Mouse (Mus musculus) A20 (cell line): ENCODE results near the gene Kcnq2.

Experiments used
- DNase-seq: peaks from one replicate; pipeline ENCODE4 v3.0.0-alpha.2; 2011; ENCODE audit warnings: low read depth, low spot score

The Kcnq2 gene

GRCm38 (mm10) chr2:181042376-181042775, 92.7 kb downstream of the Kcnq2 start:
- DNase-seq: no peak

DNA sequence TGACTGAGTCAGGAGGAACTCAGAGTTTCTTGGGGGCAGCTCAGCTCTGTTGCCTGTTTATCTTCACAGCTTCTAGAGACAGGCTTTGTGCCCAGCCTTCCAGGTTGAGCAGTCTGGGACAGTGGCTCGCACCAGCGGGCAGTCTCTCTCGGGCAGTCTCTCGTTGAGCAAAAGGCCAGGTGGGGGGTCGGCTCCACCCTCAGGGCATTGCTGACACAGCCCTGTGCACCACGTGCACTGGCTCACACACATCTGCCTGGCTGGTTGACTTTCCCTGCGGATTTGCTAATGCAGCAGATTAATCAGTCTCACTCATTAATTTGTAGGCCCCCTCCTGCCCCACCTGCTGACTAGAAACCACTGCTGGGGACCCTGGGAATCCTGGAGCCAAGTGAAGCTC, 93.2 kb downstream of the Kcnq2 start:
- no peak for DNase-seq

DNA sequence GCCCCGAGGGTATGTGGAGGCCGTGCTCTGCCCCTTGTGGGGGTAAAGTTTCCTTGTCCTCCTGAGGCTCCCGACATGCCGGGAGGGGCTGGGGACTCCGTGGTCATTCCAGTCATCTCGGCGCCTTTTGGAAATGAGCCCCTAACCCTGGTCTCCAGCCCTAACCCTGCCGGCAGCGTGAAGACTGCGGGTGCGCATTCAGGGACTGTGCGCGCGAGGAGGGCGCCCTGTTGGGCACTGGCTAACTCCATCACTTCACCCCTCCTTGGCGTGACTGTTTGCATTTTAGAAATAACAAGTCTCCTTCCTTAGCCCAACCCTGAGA, 95.8 kb downstream of the Kcnq2 start:
- DNase-seq: no peak

DNA sequence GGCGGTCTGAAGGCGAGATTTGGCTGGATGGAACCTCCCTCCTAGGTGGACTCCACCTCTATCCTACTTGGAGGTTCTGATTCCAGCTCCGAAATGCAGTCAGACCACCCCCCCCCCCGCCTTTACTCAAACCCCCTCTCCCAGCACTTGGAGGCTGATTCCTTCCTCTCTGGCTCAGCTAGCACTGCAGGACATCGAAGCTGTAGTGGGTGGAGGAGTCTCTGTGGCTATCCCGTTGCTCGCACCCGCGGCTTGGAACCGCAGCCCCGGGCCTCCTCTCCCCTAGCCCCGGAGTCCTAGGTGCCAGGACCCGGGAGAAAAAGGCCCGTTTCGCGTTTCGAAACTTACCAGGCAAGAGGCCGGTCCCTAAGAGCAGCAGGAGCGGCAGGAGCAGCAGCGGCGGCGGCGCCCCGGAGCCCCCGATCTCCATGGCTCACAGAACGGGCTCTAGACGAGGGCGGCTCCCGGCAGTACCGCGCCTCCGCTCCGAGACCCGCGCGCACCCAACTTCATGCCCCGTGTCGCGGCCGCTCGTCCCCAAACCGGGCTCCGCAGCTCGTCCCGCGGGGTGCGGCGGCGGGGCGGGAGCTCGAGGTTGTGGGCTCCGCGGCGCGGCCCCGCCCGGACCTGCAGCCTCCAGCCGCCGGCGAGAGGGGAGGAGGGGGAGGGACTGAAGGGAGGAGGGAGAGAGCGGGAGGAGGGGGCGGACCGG, 96.3 kb downstream of the Kcnq2 start:
- no peak for DNase-seq

GRCm38 (mm10) chr2:181036561-181036960, 98.5 kb downstream of the Kcnq2 start:
- no peak for DNase-seq

DNA sequence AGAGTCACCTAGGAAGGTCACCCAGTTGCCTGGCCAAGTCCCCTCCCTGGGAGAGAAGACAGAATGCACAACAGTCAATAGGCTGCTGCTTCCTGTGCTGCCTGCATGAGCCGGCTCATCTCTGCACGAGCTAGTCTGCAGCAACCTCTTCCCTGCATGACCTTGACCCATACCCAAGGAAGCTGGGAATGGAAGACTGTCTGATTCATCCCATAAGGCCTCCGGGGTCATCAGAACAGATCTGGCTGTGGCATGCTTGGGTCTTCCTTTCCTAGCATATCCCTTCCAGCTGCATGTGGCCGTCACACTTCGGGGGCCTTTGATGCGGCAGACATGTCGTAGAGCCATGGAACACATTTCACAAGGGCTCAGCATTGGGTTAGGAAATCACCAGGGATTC, 99.9 kb downstream of the Kcnq2 start:
- DNase-seq: no peak

DNA sequence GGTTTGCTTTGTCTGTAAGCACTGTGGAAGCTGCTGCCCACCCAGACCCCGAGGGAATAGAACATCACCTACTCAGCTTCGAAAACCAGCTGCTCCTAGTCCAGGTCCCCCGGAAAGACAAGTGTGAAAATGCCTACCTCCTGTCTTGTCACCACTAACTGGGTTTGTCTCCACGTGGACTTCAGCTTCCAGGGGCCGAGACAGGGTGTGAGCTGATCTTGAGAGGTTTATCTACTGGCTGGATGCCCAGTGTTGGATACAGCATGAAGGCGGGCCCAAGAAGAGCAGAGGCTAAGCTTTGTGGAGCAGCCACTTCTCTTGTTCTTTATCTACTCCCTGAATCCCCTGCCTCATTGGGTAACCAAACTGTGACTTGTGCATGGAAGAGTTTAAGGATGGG, 101.8 kb downstream of the Kcnq2 start:
- DNase-seq: no peak

DNA sequence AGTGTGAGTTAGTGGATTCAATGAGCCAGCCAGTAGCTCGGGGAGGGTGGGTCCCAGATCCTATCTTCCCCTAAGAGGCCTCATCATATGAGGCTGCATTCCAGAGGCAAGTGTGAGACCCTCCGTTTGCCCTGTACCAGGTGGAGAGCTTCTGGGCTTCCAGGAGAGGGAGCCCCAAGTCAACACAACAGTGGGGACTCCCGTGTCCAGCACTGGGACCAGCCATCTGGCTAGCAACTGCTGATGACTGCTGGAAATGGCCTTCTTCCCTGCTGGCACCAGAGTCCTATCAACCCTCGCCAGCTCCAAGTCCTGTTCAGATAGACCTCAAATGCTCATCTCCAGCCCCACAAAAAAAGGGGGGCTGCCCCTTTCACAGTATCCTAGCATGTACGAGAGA, 102.7 kb downstream of the Kcnq2 start:
- DNase-seq: peak; percentile 8

- DNase-seq: no peak
Observed at GRCm38 (mm10) chr2:181031406-181031934, 103.6 kb downstream of the Kcnq2 start.
